Mouse (Mus musculus): ENCODE measurements around the gene Xrcc2. TPM values are rescaled to one million over a fixed set of nuclear protein-coding genes. Genes with fewer than 3 reads are reported as not detected.
"Not testable (repeated sequence)": the region's sequence is repeated elsewhere in the genome, so short reads cannot be mapped to it uniquely, and the experiment has no call there.

The Xrcc2 gene
- 1 to 10 TPM; 2.7 to 4.7 TPM for total RNA-seq (2021)
- long read RNA-seq, experiment 1, transcript Xrcc2-201 (3 exons, 3,247 nt): major isoform, 6 of 6 reads
- long read RNA-seq, experiment 1, partial matches to known transcripts: 0 of 6 reads
- long read RNA-seq, experiment 1, other reads (novel, unspliced or antisense): 0 of 6 reads
- long read RNA-seq, experiment 2, transcript Xrcc2-201 (3 exons, 3,247 nt): major isoform, 8 of 10 reads
- long read RNA-seq, experiment 2, partial matches to known transcripts: 0 of 10 reads
- long read RNA-seq, experiment 2, other reads (novel, unspliced or antisense): 2 of 10 reads

DNA sequence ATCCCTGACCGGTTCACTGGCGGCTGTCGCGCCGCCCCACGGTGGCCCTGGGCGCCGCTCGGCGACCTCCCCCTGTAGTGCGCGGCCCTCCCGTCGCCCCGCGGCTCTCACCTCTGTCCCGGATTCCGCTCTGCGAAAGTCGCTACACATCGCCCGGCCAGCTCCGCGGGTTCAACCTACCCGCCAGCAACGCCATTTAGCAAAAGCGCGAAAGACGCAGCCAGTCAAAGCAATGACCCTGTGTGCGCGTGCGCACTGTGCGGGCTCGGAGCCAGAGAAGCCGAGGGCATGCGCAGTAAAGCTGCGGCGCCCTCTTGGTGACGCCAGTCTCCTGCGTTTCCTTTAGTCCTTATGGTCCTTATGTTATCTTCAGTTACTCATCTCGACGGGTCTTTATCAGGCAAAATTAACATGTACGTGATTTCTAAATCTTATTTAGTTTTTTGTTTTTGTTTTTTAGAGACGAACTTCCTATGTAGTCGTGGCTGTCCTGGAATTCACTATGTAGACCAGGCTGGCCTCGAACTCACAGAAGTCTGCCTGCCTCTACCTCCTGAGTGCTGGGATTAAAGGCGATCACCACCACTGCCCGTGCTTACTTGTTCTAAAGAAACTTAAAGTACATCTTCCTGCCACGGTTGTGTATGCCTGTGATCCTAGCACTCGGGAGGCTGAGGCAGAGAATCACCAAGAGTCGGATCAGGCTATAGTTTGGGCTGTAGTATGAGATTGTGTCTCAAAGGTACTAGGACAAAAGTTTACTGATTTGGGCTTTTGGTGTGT, at the start of gene Xrcc2:
Gene Xrcc2 (minus strand): TSS at position 259 of the 783 bp plus-strand sequence.
- peak; percentile 95 to 96 for DNase-seq (ENCODE audit: low spot score in 2 of 2)

DNA sequence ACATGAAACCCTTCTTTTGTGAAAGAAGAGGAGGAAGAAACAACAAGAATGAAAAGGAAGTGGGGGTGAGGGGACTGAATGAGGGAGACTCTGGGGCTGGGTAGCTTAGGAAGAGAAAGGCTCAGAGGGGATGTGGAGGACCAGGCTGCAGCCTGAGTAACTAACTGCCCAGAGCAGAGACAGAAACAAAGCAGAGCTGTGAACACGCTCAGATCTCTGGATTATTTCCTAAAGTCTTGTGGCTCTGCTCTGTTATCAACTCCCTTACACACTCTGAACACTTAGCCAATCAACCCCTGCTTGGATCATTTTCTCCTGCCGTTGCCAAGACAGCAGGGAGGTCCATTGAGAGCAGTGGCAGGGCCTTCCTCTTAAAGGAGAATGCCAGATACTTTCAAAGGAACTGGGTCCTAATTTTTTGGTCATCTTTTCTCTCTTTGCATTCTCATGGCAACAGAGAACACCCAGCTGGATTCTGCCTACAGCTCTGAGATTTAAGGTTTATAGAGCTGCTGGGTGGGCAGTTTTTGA, 48.7 kb upstream of the Xrcc2 start:
- DNase-seq (ENCODE audit: low spot score in 2 of 2): no peak

DNA sequence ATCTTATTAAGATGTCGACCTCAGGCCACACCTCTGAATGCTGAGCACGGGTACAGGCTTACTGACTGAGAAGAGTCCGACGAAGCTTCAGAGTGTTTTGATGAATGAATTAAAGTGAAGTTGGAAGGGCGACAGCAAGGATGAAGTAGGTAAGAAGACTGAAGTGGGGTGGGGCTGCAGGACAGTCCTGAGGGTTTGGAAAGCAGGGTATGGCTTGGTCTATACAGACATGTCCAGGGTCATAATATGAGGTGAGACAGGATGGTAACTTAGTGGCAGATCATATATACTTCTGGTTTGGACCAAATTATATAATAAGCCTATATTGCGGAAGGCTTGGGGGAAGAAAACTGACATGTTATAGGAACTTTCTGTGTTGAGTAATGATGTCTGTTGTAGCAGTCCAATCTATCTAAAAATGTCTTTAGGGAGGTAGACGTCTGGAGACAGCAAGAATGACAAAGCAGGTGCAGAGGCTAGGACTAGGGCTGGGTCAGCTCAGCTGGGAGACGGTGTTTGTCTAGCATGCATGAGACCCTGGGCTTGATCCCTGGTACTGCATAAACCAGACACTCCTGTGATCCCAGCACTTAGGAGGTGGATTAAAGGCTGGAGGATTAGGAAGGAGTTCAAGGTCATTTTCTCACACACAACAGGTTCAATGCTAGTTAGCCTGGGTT, 48.1 kb upstream of the Xrcc2 start:
- no peak for DNase-seq (ENCODE audit: low spot score in 2 of 2)

GRCm38 (mm10) chr5:25752862-25753261, 47.2 kb upstream of the Xrcc2 start:
- DNase-seq (ENCODE audit: low spot score in 2 of 2): no peak

GRCm38 (mm10) chr5:25751552-25751951, 45.9 kb upstream of the Xrcc2 start:
- DNase-seq (ENCODE audit: low spot score in 2 of 2): peak in 1 of 2 experiments; percentile 36

DNA sequence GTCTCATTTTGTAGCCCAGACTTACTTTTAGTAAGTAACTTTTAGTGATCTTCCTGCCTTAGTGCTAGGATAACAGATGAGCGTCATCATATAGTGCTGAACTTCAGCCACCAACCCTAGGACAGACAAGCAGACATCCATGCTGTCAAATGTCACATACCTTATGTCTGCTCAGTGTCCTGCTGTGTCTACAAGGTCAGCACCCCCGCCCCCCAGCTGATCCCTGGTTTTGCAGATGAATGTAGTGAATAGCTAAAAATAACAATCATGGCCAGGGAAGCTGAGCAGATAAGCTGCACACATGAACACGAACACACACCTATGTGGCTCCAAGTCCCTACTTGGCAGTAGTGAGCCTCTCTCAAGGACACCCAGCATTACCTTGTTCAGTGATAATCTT, 43.0 kb upstream of the Xrcc2 start:
- no peak for DNase-seq (ENCODE audit: low spot score in 2 of 2)

- DNase-seq (ENCODE audit: low spot score in 2 of 2): no peak
Observed at GRCm38 (mm10) chr5:25747904-25748303, 42.3 kb upstream of the Xrcc2 start.

DNA sequence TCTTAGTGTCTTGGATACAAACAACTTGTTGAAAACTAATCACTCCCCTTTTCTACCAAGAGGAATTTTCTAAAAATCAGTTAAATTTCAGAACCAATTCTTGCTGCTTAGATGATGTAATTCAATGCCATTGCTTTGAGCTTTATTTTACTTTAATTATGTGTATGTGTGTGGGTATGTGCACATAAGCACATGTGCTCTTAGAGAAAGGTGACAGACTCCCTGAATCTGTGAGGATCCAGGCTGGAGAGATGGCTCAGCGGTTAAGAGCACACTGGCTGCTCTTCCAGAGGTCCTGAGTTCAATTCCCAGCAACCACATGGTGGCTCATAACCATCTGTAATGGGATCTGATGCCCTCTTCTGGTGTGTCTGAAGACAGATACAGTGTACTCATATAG, 33.3 kb upstream of the Xrcc2 start:
- DNase-seq (ENCODE audit: low spot score in 2 of 2): not testable (repeated sequence)

GRCm38 (mm10) chr5:25738448-25738847, 32.8 kb upstream of the Xrcc2 start:
- no peak for DNase-seq (ENCODE audit: low spot score in 2 of 2)

DNA sequence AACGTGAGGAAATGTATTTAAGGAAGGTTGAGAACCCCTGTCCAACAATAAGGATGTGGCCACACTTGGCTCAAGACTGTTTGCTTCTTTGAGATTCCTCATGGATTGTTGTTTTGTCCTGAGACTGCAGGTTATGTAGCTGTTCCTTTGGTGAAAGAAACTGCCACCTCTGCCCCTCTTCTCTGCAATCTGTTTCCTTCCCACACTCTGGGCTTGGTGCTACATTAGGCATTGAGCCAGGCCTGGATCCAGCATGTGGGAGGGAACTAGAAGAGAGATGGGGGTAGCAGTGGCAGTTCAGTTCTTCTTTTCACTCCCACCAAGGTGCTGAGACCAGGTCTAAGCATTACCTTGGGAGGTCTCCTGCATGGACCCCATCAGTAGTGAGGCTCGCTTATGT, 30.2 kb upstream of the Xrcc2 start:
- DNase-seq (ENCODE audit: low spot score in 2 of 2): no peak

DNA sequence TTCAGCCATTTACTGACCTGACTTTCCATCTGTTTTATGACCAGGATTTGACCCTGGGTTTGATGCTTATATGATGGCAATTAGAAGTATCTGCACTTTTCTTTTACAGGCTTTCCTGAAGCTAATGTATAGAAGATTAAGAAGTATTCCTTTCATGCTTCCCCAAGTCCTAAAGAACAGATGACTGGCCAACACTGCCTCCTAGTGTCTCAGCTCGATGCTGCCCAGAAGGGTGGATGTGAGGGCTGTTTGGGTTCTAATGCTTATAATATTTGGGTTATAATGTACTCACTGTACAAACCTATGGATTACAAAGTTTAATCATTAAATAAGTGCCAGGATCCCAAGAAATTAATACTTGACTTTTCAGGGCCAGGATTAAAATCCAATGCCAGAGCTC, 28.7 kb upstream of the Xrcc2 start:
- peak in 1 of 2 experiments; percentile 38 for DNase-seq (ENCODE audit: low spot score in 2 of 2)

DNA sequence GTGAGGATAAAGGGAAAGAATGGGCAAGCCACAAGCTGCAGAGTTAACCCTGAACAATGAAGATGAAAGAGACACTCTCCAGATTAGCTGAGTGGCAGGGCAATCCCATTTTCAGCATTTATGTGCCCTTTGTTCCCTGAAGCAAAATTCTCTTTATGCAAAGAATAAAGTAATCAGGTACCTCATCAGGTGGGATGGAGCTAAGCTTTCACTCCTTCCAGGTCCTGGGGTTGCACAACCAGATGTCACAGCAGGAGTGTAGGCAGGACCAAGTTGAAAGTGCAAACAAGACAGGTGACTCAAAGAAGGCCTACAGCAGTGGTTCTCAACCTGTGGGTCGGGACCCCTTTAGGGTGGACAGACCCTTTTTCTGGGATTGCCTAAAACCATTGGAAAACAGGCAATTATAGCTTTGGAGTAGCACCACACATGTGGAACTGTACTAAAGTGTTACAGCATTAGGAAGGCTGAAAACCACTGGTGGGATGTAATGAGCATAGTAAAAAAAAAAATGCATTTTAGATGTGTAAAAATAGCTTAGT, 18.6 kb upstream of the Xrcc2 start:
- no peak for DNase-seq (ENCODE audit: low spot score in 2 of 2)

DNA sequence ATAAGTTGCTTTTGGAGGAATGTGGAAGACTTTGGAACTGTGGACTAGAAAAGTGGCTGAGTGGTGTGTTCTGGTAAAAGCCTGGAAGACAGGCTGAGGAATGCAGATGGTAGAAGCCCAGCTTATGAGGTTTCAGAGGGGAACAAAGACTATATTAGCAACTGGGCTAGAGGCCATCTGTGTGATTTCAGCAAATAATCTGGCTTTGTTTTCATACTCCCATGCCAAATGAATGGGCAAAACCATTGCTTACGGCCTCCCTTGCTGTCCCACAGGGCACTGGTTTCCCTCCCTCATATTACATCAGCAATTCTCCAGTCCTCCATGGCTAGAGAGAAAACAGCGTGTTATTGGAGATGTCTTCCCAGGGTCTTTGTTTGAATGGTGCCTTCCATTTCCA, 17.4 kb upstream of the Xrcc2 start:
- DNase-seq (ENCODE audit: low spot score in 2 of 2): no peak

GRCm38 (mm10) chr5:25719390-25719789, 13.8 kb upstream of the Xrcc2 start:
- no peak for DNase-seq (ENCODE audit: low spot score in 2 of 2)

GRCm38 (mm10) chr5:25713001-25713706, 7.5 kb upstream of the Xrcc2 start:
- DNase-seq (ENCODE audit: low spot score in 2 of 2): not testable (repeated sequence)

- DNase-seq (ENCODE audit: low spot score in 2 of 2): no peak
Observed at GRCm38 (mm10) chr5:25704702-25705566, 691 bp downstream of the Xrcc2 start.

GRCm38 (mm10) chr5:25697941-25698340, 7.7 kb downstream of the Xrcc2 start:
- DNase-seq (ENCODE audit: low spot score in 2 of 2): no peak

GRCm38 (mm10) chr5:25696256-25696655, 9.4 kb downstream of the Xrcc2 start:
- no peak for DNase-seq (ENCODE audit: low spot score in 2 of 2)

- DNase-seq (ENCODE audit: low spot score in 2 of 2): no peak
Observed at GRCm38 (mm10) chr5:25695786-25696185, 9.8 kb downstream of the Xrcc2 start.

Measured in adrenal gland, adult 18-20 months (tissue).